Mouse (Mus musculus): ENCODE data around the gene Rbx1. TPM values are rescaled to one million over a fixed set of nuclear protein-coding genes. Genes with fewer than 3 reads are reported as not detected.
"Not testable (repeated sequence)": the region's sequence is repeated elsewhere in the genome, so short reads cannot be mapped to it uniquely, and the experiment has no call there.

Rbx1 gene
- polyA plus RNA-seq, 1 experiment from 2014 or later, result 397 TPM

DNA sequence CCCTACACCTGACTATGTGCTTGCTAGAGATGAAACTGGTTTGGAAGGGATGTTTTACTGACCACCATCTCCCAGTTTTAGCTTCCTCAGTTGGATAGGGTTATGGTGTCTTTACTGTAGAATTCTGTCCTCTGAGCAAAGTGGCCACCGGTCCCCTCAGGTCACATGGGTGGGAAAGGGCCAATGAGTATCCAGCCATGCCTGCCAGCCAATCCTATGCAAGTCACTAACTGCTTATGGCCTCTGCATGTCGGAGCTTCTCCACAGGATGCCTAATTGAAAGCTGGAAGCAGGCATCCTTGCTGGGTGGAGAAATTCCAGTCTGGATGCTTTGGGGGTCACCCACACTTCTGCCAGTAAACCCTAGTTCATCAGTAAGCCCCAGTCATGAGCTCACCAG lies 10.5 kb downstream of the Rbx1 start:
- Histone ChIP-seq H3K9ac (ENCODE audit: low read depth, low read length) (no peak overlapping the region), H3K4me1 (ENCODE audit: control insufficient read depth, insufficient read depth, low read length) (no peaks in the 10 kb centered on the region), H3K27me3 (ENCODE audit: control insufficient read depth, insufficient read depth, low read length) (no peaks in the 10 kb centered on the region), H3K27ac (ENCODE audit: low read depth, low read length) (no peak overlapping the region; the same call in 1 of the 2 replicates), H3K9me3 (replicated peaks; ENCODE audit: control insufficient read depth, low read length) (no peaks in the 10 kb centered on the region), H3K36me3 (ENCODE audit: control insufficient read depth, insufficient read depth, low read length) (peaks cover 21% of the 10 kb centered on the region), H3K4me2 (peak overlapping the region; percentile 4; the same call in 1 of the 2 replicates), H3K4me3 (ENCODE audit: low read depth, low read length) (no peak overlapping the region)
- WGBS (ENCODE audit: insufficient replicate concordance), result 3% methylated on average over 2 of the region's 2 CpGs
- no peak for ATAC-seq (replicated peaks; ENCODE audit: insufficient number of reproducible peaks, low FRiP score, low TSS enrichment)

GRCm38 (mm10) chr15:81479446-81480213 lies 13.5 kb downstream of the Rbx1 start:
- Histone ChIP-seq H3K27me3 (ENCODE audit: control insufficient read depth, insufficient read depth, low read length) (no peaks in the 10 kb centered on the region), H3K4me3 (ENCODE audit: low read depth, low read length) (no peak overlapping the region), H3K4me2 (no peak overlapping the region), H3K9me3 (replicated peaks; ENCODE audit: control insufficient read depth, low read length) (no peaks in the 10 kb centered on the region), H3K9ac (ENCODE audit: low read depth, low read length) (no peak overlapping the region), H3K4me1 (ENCODE audit: control insufficient read depth, insufficient read depth, low read length) (no peaks in the 10 kb centered on the region), H3K36me3 (ENCODE audit: control insufficient read depth, insufficient read depth, low read length) (peaks cover 6% of the 10 kb centered on the region; the same call in 1 of the 2 replicates), H3K27ac (ENCODE audit: low read depth, low read length) (no peak overlapping the region)
- no peak for ATAC-seq (replicated peaks; ENCODE audit: insufficient number of reproducible peaks, low FRiP score, low TSS enrichment)
- 57% methylated on average over 21 of the region's 21 CpGs for WGBS (ENCODE audit: insufficient replicate concordance)

- not testable (repeated sequence) for H3K27me3 ChIP-seq (ENCODE audit: control insufficient read depth, insufficient read depth, low read length); H3K4me3 ChIP-seq (ENCODE audit: low read depth, low read length); ATAC-seq (replicated peaks; ENCODE audit: insufficient number of reproducible peaks, low FRiP score, low TSS enrichment); H3K4me1 ChIP-seq (ENCODE audit: control insufficient read depth, insufficient read depth, low read length); H3K9me3 ChIP-seq (replicated peaks; ENCODE audit: control insufficient read depth, low read length); H3K27ac ChIP-seq (ENCODE audit: low read depth, low read length); H3K4me2 ChIP-seq; H3K9ac ChIP-seq (ENCODE audit: low read depth, low read length); H3K36me3 ChIP-seq (ENCODE audit: control insufficient read depth, insufficient read depth, low read length)
- 67% methylated on average over 3 of the region's 3 CpGs for WGBS (ENCODE audit: insufficient replicate concordance)
Measured at GRCm38 (mm10) chr15:81480284-81480683, 14.2 kb downstream of the Rbx1 start.

- Histone ChIP-seq H3K4me1 (ENCODE audit: control insufficient read depth, insufficient read depth, low read length) (no peaks in the 10 kb centered on the region), H3K4me2 (peak overlapping the region; percentile 57), H3K9me3 (replicated peaks; ENCODE audit: control insufficient read depth, low read length) (no peaks in the 10 kb centered on the region), H3K27me3 (ENCODE audit: control insufficient read depth, insufficient read depth, low read length) (no peaks in the 10 kb centered on the region), H3K4me3 (ENCODE audit: low read depth, low read length) (peak overlapping the region; percentile 36), H3K36me3 (ENCODE audit: control insufficient read depth, insufficient read depth, low read length) (no peaks in the 10 kb centered on the region), H3K27ac (ENCODE audit: low read depth, low read length) (no peak overlapping the region), H3K9ac (ENCODE audit: low read depth, low read length) (no peak overlapping the region)
- 20% methylated on average over 13 of the region's 13 CpGs for WGBS (ENCODE audit: insufficient replicate concordance)
- ATAC-seq (replicated peaks; ENCODE audit: insufficient number of reproducible peaks, low FRiP score, low TSS enrichment), result no peak
Measured at GRCm38 (mm10) chr15:81480977-81481379, 14.9 kb downstream of the Rbx1 start.

GRCm38 (mm10) chr15:81482966-81483365 lies 16.9 kb downstream of the Rbx1 start:
- no peak overlapping the region for H3K27ac ChIP-seq (ENCODE audit: low read depth, low read length)
- no peaks in the 10 kb centered on the region for H3K9me3 ChIP-seq (replicated peaks; ENCODE audit: control insufficient read depth, low read length)
- no peak overlapping the region for H3K4me2 ChIP-seq
- H3K4me3 ChIP-seq (ENCODE audit: low read depth, low read length), result no peak overlapping the region
- H3K9ac ChIP-seq (ENCODE audit: low read depth, low read length), result no peak overlapping the region
- no peak for ATAC-seq (replicated peaks; ENCODE audit: insufficient number of reproducible peaks, low FRiP score, low TSS enrichment)
- 81% methylated on average over 2 of the region's 2 CpGs for WGBS (ENCODE audit: insufficient replicate concordance)
- H3K36me3 ChIP-seq (ENCODE audit: control insufficient read depth, insufficient read depth, low read length), result no peaks in the 10 kb centered on the region
- H3K27me3 ChIP-seq (ENCODE audit: control insufficient read depth, insufficient read depth, low read length), result no peaks in the 10 kb centered on the region
- no peaks in the 10 kb centered on the region for H3K4me1 ChIP-seq (ENCODE audit: control insufficient read depth, insufficient read depth, low read length)

GRCm38 (mm10) chr15:81483691-81484090 lies 17.6 kb downstream of the Rbx1 start:
- WGBS (ENCODE audit: insufficient replicate concordance), result 87% methylated on average over 6 of the region's 6 CpGs
- no peak overlapping the region for H3K4me2 ChIP-seq
- no peaks in the 10 kb centered on the region for H3K36me3 ChIP-seq (ENCODE audit: control insufficient read depth, insufficient read depth, low read length)
- H3K4me3 ChIP-seq (ENCODE audit: low read depth, low read length), result no peak overlapping the region
- H3K27ac ChIP-seq (ENCODE audit: low read depth, low read length), result no peak overlapping the region
- H3K9me3 ChIP-seq (replicated peaks; ENCODE audit: control insufficient read depth, low read length), result no peaks in the 10 kb centered on the region
- no peaks in the 10 kb centered on the region for H3K4me1 ChIP-seq (ENCODE audit: control insufficient read depth, insufficient read depth, low read length)
- no peak overlapping the region for H3K9ac ChIP-seq (ENCODE audit: low read depth, low read length)
- 0 out of 2 replicates have a peak, but pooled peaks have one; percentile 26 for ATAC-seq (replicated peaks; ENCODE audit: insufficient number of reproducible peaks, low FRiP score, low TSS enrichment)
- H3K27me3 ChIP-seq (ENCODE audit: control insufficient read depth, insufficient read depth, low read length), result no peaks in the 10 kb centered on the region

DNA sequence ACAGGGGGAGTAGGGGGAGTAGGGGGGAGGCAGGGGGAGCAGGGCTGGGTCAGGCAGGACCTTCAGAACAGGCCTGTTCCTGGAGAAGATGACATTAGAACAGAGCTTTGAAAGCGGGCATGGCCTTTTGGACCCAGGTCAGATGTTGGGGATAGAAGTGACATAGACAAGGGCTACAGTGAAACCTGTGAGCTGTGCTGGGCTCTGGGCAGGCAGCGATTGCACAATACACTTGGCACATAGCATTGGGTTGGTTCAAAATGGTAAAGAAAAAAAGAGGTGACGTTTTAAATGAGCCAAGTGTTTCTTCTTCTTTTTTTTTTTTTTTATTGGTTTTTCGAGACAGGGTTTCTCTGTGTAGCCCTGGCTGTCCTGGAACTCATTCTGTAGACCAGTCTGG lies 19.4 kb downstream of the Rbx1 start:
- Histone ChIP-seq H3K27me3 (ENCODE audit: control insufficient read depth, insufficient read depth, low read length) (no peaks in the 10 kb centered on the region), H3K27ac (ENCODE audit: low read depth, low read length) (no peak overlapping the region), H3K36me3 (ENCODE audit: control insufficient read depth, insufficient read depth, low read length) (no peaks in the 10 kb centered on the region), H3K9ac (ENCODE audit: low read depth, low read length) (no peak overlapping the region), H3K4me2 (no peak overlapping the region), H3K4me3 (ENCODE audit: low read depth, low read length) (no peak overlapping the region), H3K9me3 (replicated peaks; ENCODE audit: control insufficient read depth, low read length) (no peaks in the 10 kb centered on the region), H3K4me1 (ENCODE audit: control insufficient read depth, insufficient read depth, low read length) (no peaks in the 10 kb centered on the region)
- WGBS (ENCODE audit: insufficient replicate concordance), result 83% methylated on average over 4 of the region's 4 CpGs
- no peak for ATAC-seq (replicated peaks; ENCODE audit: insufficient number of reproducible peaks, low FRiP score, low TSS enrichment)

GRCm38 (mm10) chr15:81503466-81503865 lies 37.4 kb downstream of the Rbx1 start:
- WGBS (ENCODE audit: insufficient replicate concordance), result 81% methylated on average over 2 of the region's 2 CpGs
- no peak overlapping the region for H3K9ac ChIP-seq (ENCODE audit: low read depth, low read length)
- H3K4me1 ChIP-seq (ENCODE audit: control insufficient read depth, insufficient read depth, low read length), result no peaks in the 10 kb centered on the region
- H3K27ac ChIP-seq (ENCODE audit: low read depth, low read length), result no peak overlapping the region
- no peaks in the 10 kb centered on the region for H3K9me3 ChIP-seq (replicated peaks; ENCODE audit: control insufficient read depth, low read length)
- H3K36me3 ChIP-seq (ENCODE audit: control insufficient read depth, insufficient read depth, low read length), result no peaks in the 10 kb centered on the region
- no peak overlapping the region for H3K4me2 ChIP-seq
- ATAC-seq (replicated peaks; ENCODE audit: insufficient number of reproducible peaks, low FRiP score, low TSS enrichment), result no peak
- no peak overlapping the region for H3K4me3 ChIP-seq (ENCODE audit: low read depth, low read length)
- H3K27me3 ChIP-seq (ENCODE audit: control insufficient read depth, insufficient read depth, low read length), result no peaks in the 10 kb centered on the region

GRCm38 (mm10) chr15:81503995-81504394 lies 37.9 kb downstream of the Rbx1 start:
- 90% methylated on average over 2 of the region's 2 CpGs for WGBS (ENCODE audit: insufficient replicate concordance)
- H3K36me3 ChIP-seq (ENCODE audit: control insufficient read depth, insufficient read depth, low read length), result no peaks in the 10 kb centered on the region
- H3K27me3 ChIP-seq (ENCODE audit: control insufficient read depth, insufficient read depth, low read length), result no peaks in the 10 kb centered on the region
- H3K4me3 ChIP-seq (ENCODE audit: low read depth, low read length), result no peak overlapping the region
- ATAC-seq (replicated peaks; ENCODE audit: insufficient number of reproducible peaks, low FRiP score, low TSS enrichment), result no peak
- H3K9me3 ChIP-seq (replicated peaks; ENCODE audit: control insufficient read depth, low read length), result no peaks in the 10 kb centered on the region
- H3K9ac ChIP-seq (ENCODE audit: low read depth, low read length), result no peak overlapping the region
- H3K27ac ChIP-seq (ENCODE audit: low read depth, low read length), result no peak overlapping the region
- no peak overlapping the region for H3K4me2 ChIP-seq
- H3K4me1 ChIP-seq (ENCODE audit: control insufficient read depth, insufficient read depth, low read length), result no peaks in the 10 kb centered on the region

Measured in heart, embryonic 11.5 days (tissue).